Mouse (Mus musculus): Measurements from ENCODE around the gene Mterf1a. TPM values are rescaled to one million over a fixed set of nuclear protein-coding genes. Genes with fewer than 3 reads are reported as not detected.

Mterf1a gene
- total and polyA plus RNA-seq, 2 experiments from 2014 or later, result 1.6 to 3.9 TPM

- H3K4me3 ChIP-seq (ENCODE audit: low read length), result peak within 1 kb of the TSS; percentile 35
- H3K4me1 ChIP-seq (ENCODE audit: insufficient read depth, low read length), result 0 out of 2 replicates have a peak, but pooled peaks cover 6% of the 10 kb centered on the region
- WGBS, result 6% methylated on average over 24 of the region's 24 CpGs
- ATAC-seq, result peak; percentile 47; the same call in 1 of the 2 replicates
- TF ChIP-seq CTCF (IDR thresholded peaks at IDR 0.05; ENCODE audit: low read depth), result no peak
- no peaks in the 10 kb centered on the region for H3K27me3 ChIP-seq (ENCODE audit: insufficient read depth, low read length)
- H3K9me3 ChIP-seq (ENCODE audit: low read length), result no peaks in the 10 kb centered on the region
- H3K4me2 ChIP-seq (ENCODE audit: low read depth, low read length), result peak within 1 kb of the TSS; percentile 59
- no peak within 1 kb of the TSS for H3K27ac ChIP-seq
- peak; percentile 17 for DNase-seq (ENCODE audit: low spot score)
- H3K36me3 ChIP-seq (ENCODE audit: insufficient read depth, low read length), result 0 out of 2 replicates have a peak, but pooled peaks cover 6% of the 10 kb centered on the region
- no peak within 1 kb of the TSS for H3K9ac ChIP-seq (replicated peaks; ENCODE audit: low read length)
Measured at GRCm38 (mm10) chr5:3845026-3845425, 48.7 kb downstream of the Mterf1a start, which contains the start of gene Lrrd1. Lrrd1 (plus strand) TSS chr5:3845173.

Other genes with a start within 250 kb of the Mterf1a start
- gene Tmbim7, start 242.8 kb downstream of the Mterf1a start, total RNA-seq (2014; rRNA removed), result not detected in 2 replicates
- not detected in 2 replicates for gene Tmbim7, start 242.8 kb downstream of the Mterf1a start, polyA plus RNA-seq (2015; fragmentation: Nextera tagmentation; extraction: Ambion mirVana)
- gene Gatad1, start 236.7 kb downstream of the Mterf1a start, total RNA-seq (2014; rRNA removed), result 80.1 and 96.6 TPM in 2 replicates
- gene Gatad1, start 236.7 kb downstream of the Mterf1a start, polyA plus RNA-seq (2015; fragmentation: Nextera tagmentation; extraction: Ambion mirVana), result 84.2 and 87.8 TPM in 2 replicates
- 43.0 and 53.0 TPM in 2 replicates for gene Ankib1, start 91.0 kb downstream of the Mterf1a start, total RNA-seq (2014; rRNA removed)
- gene Ankib1, start 91.0 kb downstream of the Mterf1a start, polyA plus RNA-seq (2015; fragmentation: Nextera tagmentation; extraction: Ambion mirVana), result 15.1 and 16.3 TPM in 2 replicates
- gene Krit1, start 90.7 kb downstream of the Mterf1a start, total RNA-seq (2014; rRNA removed), result 23.7 and 33.0 TPM in 2 replicates
- 32.8 and 34.5 TPM in 2 replicates for gene Krit1, start 90.7 kb downstream of the Mterf1a start, polyA plus RNA-seq (2015; fragmentation: Nextera tagmentation; extraction: Ambion mirVana)
- not detected in 2 replicates for gene Lrrd1, start 48.8 kb downstream of the Mterf1a start, total RNA-seq (2014; rRNA removed)
- 0.09 TPM in 1 of 2 replicates, not detected in the other for gene Lrrd1, start 48.8 kb downstream of the Mterf1a start, polyA plus RNA-seq (2015; fragmentation: Nextera tagmentation; extraction: Ambion mirVana)
- gene Akap9, start 34.1 kb upstream of the Mterf1a start, total RNA-seq (2014; rRNA removed), result 41.6 and 45.9 TPM in 2 replicates
- 225 and 227 TPM in 2 replicates for gene Akap9, start 34.1 kb upstream of the Mterf1a start, polyA plus RNA-seq (2015; fragmentation: Nextera tagmentation; extraction: Ambion mirVana)
- 156 and 221 TPM in 2 replicates for gene Cyp51, start 210.8 kb upstream of the Mterf1a start, total RNA-seq (2014; rRNA removed)
- gene Cyp51, start 210.8 kb upstream of the Mterf1a start, polyA plus RNA-seq (2015; fragmentation: Nextera tagmentation; extraction: Ambion mirVana), result 100 and 104 TPM in 2 replicates